Mouse (Mus musculus) midbrain, embryonic 14.5 days (tissue): ENCODE measurements around the gene Tmem170b. TPM values are rescaled to one million over a fixed set of nuclear protein-coding genes. Genes with fewer than 3 reads are reported as not detected.
A peak's percentile ranks its signal among the peaks of the same experiment; 100 is the strongest.

Experiments
- ATAC-seq: fragments of 200-750 bp; cut with Nextera tagmentation; 2 replicates; pipeline ENCODE4 v1.8.0; 2017; ENCODE audit warnings: moderate number of reproducible peaks, moderate library complexity; ENCODE audit not compliant: low FRiP score, low TSS enrichment
- DNase-seq: peaks from one replicate; pipeline ENCODE4 v3.0.0-alpha.2; 2015
- H3K27ac ChIP-seq: fragments of 300-500 bp; sonication (generic); replicated peaks from 2 replicates; pipeline ENCODE4 v1.5.1; 2014; ENCODE audit warnings: mild to moderate bottlenecking, low read depth, low read length, moderate library complexity
- H3K27me3 ChIP-seq: fragments of 300-500 bp; sonication (generic); 2 replicates; pipeline ENCODE4 v1.6.1; 2014; ENCODE audit warnings: low read length, control low read depth, mixed read lengths; ENCODE audit not compliant: control insufficient read depth, insufficient read depth
- H3K36me3 ChIP-seq: fragments of 300-500 bp; sonication (generic); 2 replicates; pipeline ENCODE4 v1.6.1; 2014; ENCODE audit warnings: low read length, control low read depth; ENCODE audit not compliant: control insufficient read depth, insufficient read depth
- H3K4me1 ChIP-seq: fragments of 300-500 bp; sonication (generic); 2 replicates; pipeline ENCODE4 v1.6.1; 2014; ENCODE audit warnings: mild to moderate bottlenecking, antibody characterized with exemption, low read length, control low read depth; ENCODE audit not compliant: control insufficient read depth, insufficient read depth
- H3K4me2 ChIP-seq: fragments of 300-500 bp; sonication (generic); 2 replicates; pipeline ENCODE4 v1.6.1; 2014; ENCODE audit warnings: mild to moderate bottlenecking, low read length, moderate library complexity
- H3K4me3 ChIP-seq: fragments of 300-500 bp; sonication (generic); replicated peaks from 2 replicates; pipeline ENCODE4 v1.5.1; 2014; ENCODE audit warnings: low read depth, low read length
- H3K9ac ChIP-seq: fragments of 300-500 bp; sonication (generic); replicated peaks from 2 replicates; pipeline ENCODE4 v1.6.1; 2014; ENCODE audit warnings: mild to moderate bottlenecking, low read length, moderate library complexity
- H3K9me3 ChIP-seq: fragments of 300-500 bp; sonication (generic); 2 replicates; pipeline ENCODE4 v1.6.1; 2016; ENCODE audit warnings: low read length, control low read depth, mixed read lengths; ENCODE audit not compliant: control insufficient read depth
- WGBS: fragments of 180-500 bp; shearing (Covaris S2); extraction: QIAGEN DNeasy Blood & Tissue Kit; methylation state at CpG from one replicate; pipeline ENCODE4 v1.1.7; 2014; 5-methylcytosine and 5-hydroxymethylcytosine counted together
- polyA plus RNA-seq: library from polyadenylated mRNA; unstranded; fragments of >200 nt; fragmentation: Nextera tagmentation; extraction: Ambion mirVana; gene quantifications from 2 replicates; pipeline ENCODE4 v1.2.1, GENCODE M21; 2014

Tmem170b gene
- polyA plus RNA-seq, 1 experiment from 2014 or later = 66.1 TPM

DNA sequence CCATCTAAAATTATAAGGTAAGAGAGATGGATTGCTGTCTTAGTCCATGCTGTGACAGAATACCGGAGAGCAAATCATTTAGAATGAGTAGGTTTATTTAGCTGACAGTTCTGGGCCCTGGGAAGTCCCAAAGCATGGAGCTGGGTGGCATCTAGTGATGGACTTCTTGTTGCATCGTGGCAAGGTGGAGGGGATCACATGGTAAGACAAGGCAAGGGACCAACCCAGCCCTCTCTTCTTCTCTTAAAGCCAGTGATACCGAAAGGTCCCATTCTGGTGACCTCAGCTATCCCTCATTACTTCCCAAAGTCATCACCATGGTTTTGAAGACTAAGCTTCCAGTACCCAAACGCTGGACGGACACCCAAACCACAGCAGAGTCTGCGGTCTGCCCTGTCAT, 42.3 kb downstream of the Tmem170b start:
- Histone ChIP-seq H3K27me3 (no peaks in the 10 kb centered on the region), H3K4me1 (peaks cover 5% of the 10 kb centered on the region; the same call in 1 of the 2 replicates), H3K27ac (no peak overlapping the region), H3K4me2 (no peak overlapping the region), H3K9ac (no peak overlapping the region), H3K9me3 (no peaks in the 10 kb centered on the region), H3K36me3 (no peaks in the 10 kb centered on the region), H3K4me3 (no peak overlapping the region)
- ATAC-seq = no peak
- DNase-seq = no peak
- 78% methylated on average over 6 of the region's 6 CpGs for WGBS

- no peaks in the 10 kb centered on the region for H3K27me3 ChIP-seq
- H3K4me3 ChIP-seq = no peak overlapping the region
- H3K4me1 ChIP-seq = no peaks in the 10 kb centered on the region
- H3K9me3 ChIP-seq = no peaks in the 10 kb centered on the region
- 74% methylated on average over 7 of the region's 7 CpGs for WGBS
- H3K36me3 ChIP-seq = no peaks in the 10 kb centered on the region
- no peak overlapping the region for H3K27ac ChIP-seq
- H3K9ac ChIP-seq = no peak overlapping the region
- DNase-seq = no peak
- no peak for ATAC-seq
- H3K4me2 ChIP-seq = no peak overlapping the region
These were observed 45.0 kb downstream of the Tmem170b start for GRCm38 (mm10) chr13:41650665-41651064.

GRCm38 (mm10) chr13:41653791-41654190, 48.1 kb downstream of the Tmem170b start:
- no peaks in the 10 kb centered on the region for H3K36me3 ChIP-seq
- H3K4me3 ChIP-seq = no peak overlapping the region
- no peaks in the 10 kb centered on the region for H3K27me3 ChIP-seq
- H3K4me1 ChIP-seq = no peaks in the 10 kb centered on the region
- no peak overlapping the region for H3K27ac ChIP-seq
- ATAC-seq (no peak), DNase-seq (no peak)
- 88% methylated on average over 2 of the region's 2 CpGs for WGBS
- H3K9ac ChIP-seq = no peak overlapping the region
- H3K9me3 ChIP-seq = no peaks in the 10 kb centered on the region
- no peak overlapping the region for H3K4me2 ChIP-seq

DNA sequence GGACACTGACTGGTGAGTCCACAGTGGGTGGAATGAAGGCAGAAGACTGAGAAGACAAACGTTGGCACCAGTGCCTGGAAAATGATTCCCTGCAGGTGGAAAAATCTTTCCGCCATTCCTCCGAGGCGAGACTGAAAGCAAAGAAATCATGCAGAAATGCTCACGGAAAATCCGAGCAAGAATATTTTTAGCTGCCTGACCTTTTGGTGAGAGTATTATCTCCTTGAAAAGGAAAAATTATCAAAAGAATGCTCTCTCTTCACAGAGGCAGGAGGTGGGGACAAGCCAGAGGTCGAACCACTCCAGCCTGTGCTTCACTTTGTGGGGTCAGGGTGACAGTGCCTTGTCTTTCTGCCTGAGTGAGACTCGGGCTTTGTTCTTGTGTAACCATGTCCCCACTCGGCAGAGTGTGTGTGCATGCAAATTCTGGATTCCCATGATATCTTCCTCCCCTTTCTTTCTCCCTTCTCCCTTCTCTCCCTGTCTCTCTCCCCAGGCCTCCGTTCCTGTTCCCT, 49.9 kb downstream of the Tmem170b start:
- 70% methylated on average over 10 of the region's 10 CpGs for WGBS
- H3K9me3 ChIP-seq = no peaks in the 10 kb centered on the region
- ATAC-seq = no peak
- H3K9ac ChIP-seq = no peak overlapping the region
- no peak overlapping the region for H3K4me2 ChIP-seq
- H3K4me1 ChIP-seq = no peaks in the 10 kb centered on the region
- DNase-seq = no peak
- no peak overlapping the region for H3K27ac ChIP-seq
- H3K36me3 ChIP-seq = no peaks in the 10 kb centered on the region
- no peak overlapping the region for H3K4me3 ChIP-seq
- no peaks in the 10 kb centered on the region for H3K27me3 ChIP-seq

DNA sequence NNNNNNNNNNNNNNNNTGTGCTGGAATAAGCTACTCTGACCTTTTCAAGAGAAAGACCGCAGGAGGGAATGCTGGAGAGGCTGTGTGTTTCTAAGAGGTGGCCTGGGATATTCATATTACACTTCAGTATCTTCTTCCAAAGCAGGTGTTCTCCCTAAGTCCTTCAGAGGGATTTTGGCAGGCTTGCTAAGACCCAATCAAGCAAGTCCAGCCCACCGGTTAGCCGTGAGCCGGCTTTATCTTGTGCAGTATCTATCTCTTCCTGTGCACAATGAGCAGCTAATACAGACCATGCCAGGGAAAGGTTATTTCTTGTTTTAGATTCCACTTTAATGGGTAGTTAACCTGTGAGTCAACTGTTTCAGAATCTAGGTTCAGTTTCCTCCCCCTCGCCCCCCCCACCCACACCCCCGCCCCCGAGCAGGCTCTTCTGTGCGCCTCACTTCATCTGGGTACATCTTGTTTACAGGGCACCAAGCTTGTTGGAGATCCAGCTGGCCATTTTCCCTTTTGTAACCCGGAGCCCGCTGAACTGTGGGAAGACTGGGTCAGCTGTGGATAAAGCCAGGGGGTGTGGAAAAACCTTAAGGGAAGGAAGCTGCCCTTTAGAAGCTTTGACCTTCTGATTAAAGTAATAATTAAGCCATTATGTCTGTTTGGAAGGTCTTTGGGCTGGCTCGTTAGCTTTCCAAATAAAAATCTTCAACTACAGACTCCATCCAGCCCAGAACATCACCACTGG, 54.5 kb downstream of the Tmem170b start:
- H3K4me3 ChIP-seq = no peak overlapping the region
- ATAC-seq (no peak), DNase-seq (no peak)
- no peak overlapping the region for H3K4me2 ChIP-seq
- H3K36me3 ChIP-seq = no peaks in the 10 kb centered on the region
- no peak overlapping the region for H3K9ac ChIP-seq
- no peaks in the 10 kb centered on the region for H3K9me3 ChIP-seq
- no peaks in the 10 kb centered on the region for H3K27me3 ChIP-seq
- WGBS = 52% methylated on average over 11 of the region's 11 CpGs
- peaks cover 4% of the 10 kb centered on the region; the same call in 1 of the 2 replicates for H3K4me1 ChIP-seq
- no peak overlapping the region for H3K27ac ChIP-seq

GRCm38 (mm10) chr13:41661116-41661515, 55.4 kb downstream of the Tmem170b start:
- Histone ChIP-seq H3K9me3 (no peaks in the 10 kb centered on the region), H3K27me3 (no peaks in the 10 kb centered on the region), H3K4me1 (peaks cover 4% of the 10 kb centered on the region; the same call in 1 of the 2 replicates), H3K9ac (no peak overlapping the region), H3K27ac (no peak overlapping the region), H3K4me3 (no peak overlapping the region), H3K4me2 (no peak overlapping the region), H3K36me3 (no peaks in the 10 kb centered on the region)
- ATAC-seq (no peak), DNase-seq (no peak)
- 78% methylated on average over 11 of the region's 11 CpGs for WGBS

- no peaks in the 10 kb centered on the region for H3K36me3 ChIP-seq
- H3K27me3 ChIP-seq = no peaks in the 10 kb centered on the region
- DNase-seq (peak; percentile 43), ATAC-seq (no peak)
- 46% methylated on average over 17 of the region's 17 CpGs for WGBS
- peaks cover 4% of the 10 kb centered on the region; the same call in 1 of the 2 replicates for H3K4me1 ChIP-seq
- H3K27ac ChIP-seq = no peak overlapping the region; the same call in 1 of the 2 replicates
- H3K9me3 ChIP-seq = no peaks in the 10 kb centered on the region
- H3K4me3 ChIP-seq = no peak overlapping the region
- no peak overlapping the region for H3K4me2 ChIP-seq
- no peak overlapping the region for H3K9ac ChIP-seq
These were observed 56.8 kb downstream of the Tmem170b start for GRCm38 (mm10) chr13:41662401-41663070.

GRCm38 (mm10) chr13:41663501-41664195, 57.9 kb downstream of the Tmem170b start:
- Histone ChIP-seq H3K4me2 (no peak overlapping the region), H3K4me3 (no peak overlapping the region), H3K36me3 (no peaks in the 10 kb centered on the region), H3K9ac (no peak overlapping the region), H3K27me3 (no peaks in the 10 kb centered on the region), H3K27ac (no peak overlapping the region), H3K4me1 (peaks cover 4% of the 10 kb centered on the region; the same call in 1 of the 2 replicates), H3K9me3 (no peaks in the 10 kb centered on the region)
- ATAC-seq (no peak), DNase-seq (no peak)
- WGBS = 91% methylated on average over 14 of the region's 14 CpGs
